Mouse (Mus musculus) embryonic facial prominence, embryonic 14.5 days (tissue): Measurements from ENCODE around the gene Tab1. TPM values are rescaled to one million over a fixed set of nuclear protein-coding genes. Genes with fewer than 3 reads are reported as not detected.
A peak's percentile ranks its signal among the peaks of the same experiment; 100 is the strongest.

Experiments
- ATAC-seq: fragments of 200-750 bp; cut with Nextera tagmentation; 2 replicates; pipeline ENCODE4 v1.8.0; 2017; ENCODE audit warnings: low read depth, moderate number of reproducible peaks, moderate TSS enrichment
- DNase-seq: peaks from one replicate; pipeline ENCODE4 v3.0.0-alpha.2; 2015; ENCODE audit warnings: low spot score
- H3K27ac ChIP-seq: fragments of 300-500 bp; sonication (generic); replicated peaks from 2 replicates; pipeline ENCODE4 v1.5.1; 2014; ENCODE audit warnings: low read depth, mild to moderate bottlenecking, low read length, moderate library complexity
- H3K27me3 ChIP-seq: fragments of 300-500 bp; sonication (generic); replicated peaks from 2 replicates; pipeline ENCODE4 v1.6.1; 2014; ENCODE audit warnings: low read length; ENCODE audit not compliant: control insufficient read depth, insufficient read depth
- H3K36me3 ChIP-seq: fragments of 300-500 bp; sonication (generic); 2 replicates; pipeline ENCODE4 v1.6.1; 2014; ENCODE audit warnings: low read length, mixed read lengths; ENCODE audit not compliant: control insufficient read depth, insufficient read depth
- H3K4me1 ChIP-seq: fragments of 300-500 bp; sonication (generic); 2 replicates; pipeline ENCODE4 v1.6.1; 2014; ENCODE audit warnings: antibody characterized with exemption, low read length; ENCODE audit not compliant: control insufficient read depth, insufficient read depth
- H3K4me2 ChIP-seq: fragments of 300-500 bp; sonication (generic); 2 replicates; pipeline ENCODE4 v1.6.1; 2014; ENCODE audit warnings: low read depth, mild to moderate bottlenecking, low read length, moderate library complexity, mixed read lengths
- H3K4me3 ChIP-seq: fragments of 300-500 bp; sonication (generic); 2 replicates; pipeline ENCODE4 v1.5.1; 2014; ENCODE audit warnings: low read depth, mild to moderate bottlenecking, low read length
- H3K9ac ChIP-seq: fragments of 300-500 bp; sonication (generic); 2 replicates; pipeline ENCODE4 v1.6.1; 2014; ENCODE audit warnings: low read depth, mild to moderate bottlenecking, low read length, moderate library complexity, mixed read lengths
- H3K9me3 ChIP-seq: fragments of 300-500 bp; sonication (generic); 2 replicates; pipeline ENCODE4 v1.6.1; 2016; ENCODE audit warnings: low read length; ENCODE audit not compliant: control insufficient read depth
- WGBS: fragments of 180-500 bp; shearing (Covaris S2); extraction: QIAGEN DNeasy Blood & Tissue Kit; methylation state at CpG from one replicate; pipeline ENCODE4 v1.1.7; 2014; 5-methylcytosine and 5-hydroxymethylcytosine counted together
- polyA plus RNA-seq: library from polyadenylated mRNA; unstranded; fragments of >200 nt; fragmentation: Nextera tagmentation; extraction: Ambion mirVana; gene quantifications from 2 replicates; pipeline ENCODE4 v1.2.1, GENCODE M21; 2014

Tab1 gene
- polyA plus RNA-seq, 1 experiment from 2014 or later, result 27.6 TPM

- no peaks in the 10 kb centered on the region for H3K4me1 ChIP-seq
- H3K27ac ChIP-seq, result no peak overlapping the region
- H3K9me3 ChIP-seq, result no peaks in the 10 kb centered on the region
- no peak overlapping the region for H3K4me2 ChIP-seq
- WGBS, result 81% methylated on average over 4 of the region's 4 CpGs
- H3K27me3 ChIP-seq, result no peaks in the 10 kb centered on the region
- DNase-seq (no peak), ATAC-seq (no peak)
- H3K36me3 ChIP-seq, result no peaks in the 10 kb centered on the region
- no peak overlapping the region for H3K9ac ChIP-seq
- H3K4me3 ChIP-seq, result no peak overlapping the region
These were observed 8.3 kb upstream of the Tab1 start for GRCm38 (mm10) chr15:80124651-80125050.

DNA sequence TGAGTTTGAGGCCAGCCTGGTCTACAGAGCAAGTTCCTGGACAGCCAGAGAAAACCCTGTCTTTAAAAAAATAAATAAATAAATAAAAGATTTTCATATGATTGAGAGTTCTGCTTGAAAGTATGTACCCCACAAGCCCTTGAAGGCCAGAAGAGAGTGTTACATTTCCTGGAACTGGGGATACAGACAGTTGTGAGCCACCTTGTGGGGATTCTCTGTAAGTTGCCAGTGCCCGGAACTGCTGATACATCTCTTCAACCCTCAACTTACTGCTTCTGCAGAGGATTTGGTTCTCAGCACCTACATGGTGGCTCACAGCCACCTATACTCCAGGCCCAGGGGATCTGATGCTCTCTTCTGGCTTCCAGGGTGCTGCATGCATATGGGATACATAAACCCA lies 5.7 kb upstream of the Tab1 start:
- WGBS, result 69% methylated on average over 1 of the region's 1 CpGs
- no peaks in the 10 kb centered on the region for H3K27me3 ChIP-seq
- no peaks in the 10 kb centered on the region for H3K4me1 ChIP-seq
- no peaks in the 10 kb centered on the region for H3K9me3 ChIP-seq
- no peak overlapping the region for H3K4me3 ChIP-seq
- no peak overlapping the region for H3K27ac ChIP-seq
- DNase-seq, result no peak
- no peak for ATAC-seq
- H3K36me3 ChIP-seq, result no peaks in the 10 kb centered on the region
- no peak overlapping the region for H3K4me2 ChIP-seq
- H3K9ac ChIP-seq, result no peak overlapping the region

GRCm38 (mm10) chr15:80129982-80130381 lies 2.9 kb upstream of the Tab1 start:
- Histone ChIP-seq H3K4me2 (no peak overlapping the region), H3K36me3 (no peaks in the 10 kb centered on the region), H3K27me3 (no peaks in the 10 kb centered on the region), H3K27ac (no peak overlapping the region), H3K4me1 (peaks cover 10% of the 10 kb centered on the region; the same call in 1 of the 2 replicates), H3K4me3 (no peak overlapping the region), H3K9me3 (no peaks in the 10 kb centered on the region), H3K9ac (no peak overlapping the region)
- DNase-seq, result no peak
- 92% methylated on average over 6 of the region's 6 CpGs for WGBS
- no peak for ATAC-seq

- Histone ChIP-seq H3K9ac (no peak overlapping the region), H3K9me3 (no peaks in the 10 kb centered on the region), H3K4me2 (no peak overlapping the region), H3K27ac (no peak overlapping the region), H3K36me3 (no peaks in the 10 kb centered on the region), H3K4me1 (peaks cover 10% of the 10 kb centered on the region; the same call in 1 of the 2 replicates), H3K4me3 (no peak overlapping the region), H3K27me3 (no peaks in the 10 kb centered on the region)
- 74% methylated on average over 5 of the region's 5 CpGs for WGBS
- ATAC-seq (no peak), DNase-seq (no peak)
These were observed 2.2 kb upstream of the Tab1 start for GRCm38 (mm10) chr15:80130689-80131088.

- 0 out of 2 replicates have a peak, but pooled peaks cover 2% of the 10 kb centered on the region for H3K36me3 ChIP-seq
- H3K27me3 ChIP-seq, result no peaks in the 10 kb centered on the region
- no peak overlapping the region for H3K4me3 ChIP-seq
- DNase-seq (no peak), ATAC-seq (no peak)
- peaks cover 10% of the 10 kb centered on the region; the same call in 1 of the 2 replicates for H3K4me1 ChIP-seq
- no peak overlapping the region for H3K9ac ChIP-seq
- 74% methylated on average over 6 of the region's 6 CpGs for WGBS
- no peaks in the 10 kb centered on the region for H3K9me3 ChIP-seq
- no peak overlapping the region for H3K4me2 ChIP-seq
- H3K27ac ChIP-seq, result no peak overlapping the region
These were observed 1.5 kb upstream of the Tab1 start for GRCm38 (mm10) chr15:80131421-80131820.

- Histone ChIP-seq H3K9me3 (no peaks in the 10 kb centered on the region), H3K36me3 (peaks cover 8% of the 10 kb centered on the region; the same call in 1 of the 2 replicates), H3K4me1 (peaks cover 10% of the 10 kb centered on the region; the same call in 1 of the 2 replicates), H3K9ac (peak overlapping the region; percentile 80), H3K4me3 (peak overlapping the region; percentile 53), H3K4me2 (peak overlapping the region; percentile 90), H3K27ac (peak overlapping the region; percentile 96; the same call in 1 of the 2 replicates), H3K27me3 (no peaks in the 10 kb centered on the region)
- ATAC-seq (no peak), DNase-seq (no peak)
- 84% methylated on average over 9 of the region's 9 CpGs for WGBS
These were observed 475 bp upstream of the Tab1 start for GRCm38 (mm10) chr15:80132452-80132851.

- WGBS, result 15% methylated on average over 14 of the region's 14 CpGs
- peak overlapping the region; percentile 90 for H3K4me2 ChIP-seq
- H3K27ac ChIP-seq, result peak overlapping the region; percentile 96
- H3K27me3 ChIP-seq, result no peaks in the 10 kb centered on the region
- no peak for ATAC-seq
- peak overlapping the region; percentile 53 for H3K4me3 ChIP-seq
- peak; percentile 27 for DNase-seq
- H3K4me1 ChIP-seq, result peaks cover 10% of the 10 kb centered on the region; the same call in 1 of the 2 replicates
- peak overlapping the region; percentile 80 for H3K9ac ChIP-seq
- peaks cover 13% of the 10 kb centered on the region; the same call in 1 of the 2 replicates for H3K36me3 ChIP-seq
- H3K9me3 ChIP-seq, result no peaks in the 10 kb centered on the region
These were observed 939 bp downstream of the Tab1 start for GRCm38 (mm10) chr15:80133682-80134449.

DNA sequence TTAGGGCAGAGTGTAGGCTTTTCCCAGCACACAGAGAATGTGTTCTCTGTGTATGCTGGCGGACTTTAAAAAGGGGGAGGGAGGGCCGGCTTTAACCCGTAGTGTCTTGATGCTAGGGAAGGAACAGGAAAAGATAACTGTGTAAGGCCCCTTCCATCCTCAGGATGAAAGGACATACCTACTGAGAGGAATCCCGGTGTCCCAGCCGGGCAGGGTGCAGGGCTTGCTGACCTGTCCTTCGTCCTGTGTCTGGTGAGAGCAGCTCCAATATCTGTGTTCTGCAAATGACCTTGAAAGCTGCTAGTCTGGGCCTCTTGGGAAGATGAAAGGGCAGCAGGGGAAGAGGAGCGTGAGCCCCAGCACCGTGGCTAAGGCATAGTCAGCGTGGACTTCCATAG lies 1.5 kb downstream of the Tab1 start:
- no peak for ATAC-seq
- Histone ChIP-seq H3K9me3 (no peaks in the 10 kb centered on the region), H3K27ac (peak overlapping the region; percentile 96; the same call in 1 of the 2 replicates), H3K4me3 (peak overlapping the region; percentile 53), H3K36me3 (peaks cover 13% of the 10 kb centered on the region; the same call in 1 of the 2 replicates), H3K4me1 (peaks cover 10% of the 10 kb centered on the region; the same call in 1 of the 2 replicates), H3K9ac (peak overlapping the region; percentile 80), H3K4me2 (peak overlapping the region; percentile 90), H3K27me3 (no peaks in the 10 kb centered on the region)
- no peak for DNase-seq
- 68% methylated on average over 9 of the region's 9 CpGs for WGBS
